Mouse (Mus musculus) heart, embryonic 11.5 days (tissue): ENCODE data around the gene BC028528. TPM values are rescaled to one million over a fixed set of nuclear protein-coding genes. Genes with fewer than 3 reads are reported as not detected.
"Not testable (repeated sequence)": the region's sequence is repeated elsewhere in the genome, so short reads cannot be mapped to it uniquely, and the experiment has no call there.

Experiments used
- ATAC-seq: fragments of 200-750 bp; cut with Nextera tagmentation; replicated peaks from 2 replicates; pipeline ENCODE4 v1.8.0; 2017; ENCODE audit warnings: moderate library complexity; ENCODE audit not compliant: insufficient number of reproducible peaks, low FRiP score, low TSS enrichment
- H3K27ac ChIP-seq: fragments of 300-500 bp; sonication (generic); 2 replicates; pipeline ENCODE4 v1.5.1; 2014; ENCODE audit warnings: mild to moderate bottlenecking, low read depth, low read length
- H3K27me3 ChIP-seq: fragments of 300-500 bp; sonication (generic); 2 replicates; pipeline ENCODE4 v1.6.1; 2014; ENCODE audit warnings: mild to moderate bottlenecking, low read length, mixed read lengths; ENCODE audit not compliant: control insufficient read depth, insufficient read depth
- H3K36me3 ChIP-seq: fragments of 300-500 bp; sonication (generic); 2 replicates; pipeline ENCODE4 v1.6.1; 2014; ENCODE audit warnings: mild to moderate bottlenecking, low read length, moderate library complexity, mixed read lengths; ENCODE audit not compliant: control insufficient read depth, insufficient read depth
- H3K4me1 ChIP-seq: fragments of 300-500 bp; sonication (generic); 2 replicates; pipeline ENCODE4 v1.6.1; 2014; ENCODE audit warnings: low read length; ENCODE audit not compliant: control insufficient read depth, insufficient read depth
- H3K4me2 ChIP-seq: fragments of 300-500 bp; sonication (generic); 2 replicates; pipeline ENCODE4 v1.6.1; 2014; ENCODE audit warnings: mild to moderate bottlenecking, moderate library complexity
- H3K4me3 ChIP-seq: fragments of 300-500 bp; sonication (generic); 2 replicates; pipeline ENCODE4 v1.5.1; 2014; ENCODE audit warnings: low read depth, low read length
- H3K9ac ChIP-seq: fragments of 300-500 bp; sonication (generic); 2 replicates; pipeline ENCODE4 v1.6.1; 2014; ENCODE audit warnings: mild to moderate bottlenecking, low read depth, low read length, moderate library complexity
- H3K9me3 ChIP-seq: fragments of 300-500 bp; sonication (generic); replicated peaks from 2 replicates; pipeline ENCODE4 v1.6.1; 2016; ENCODE audit warnings: low read length; ENCODE audit not compliant: control insufficient read depth
- WGBS: fragments of 180-500 bp; shearing (Covaris S2); extraction: QIAGEN DNeasy Blood & Tissue Kit; methylation state at CpG from one replicate; pipeline ENCODE4 v1.1.7; 2014; ENCODE audit not compliant: insufficient replicate concordance; 5-methylcytosine and 5-hydroxymethylcytosine counted together
- polyA plus RNA-seq: library from polyadenylated mRNA; unstranded; fragments of >200 nt; fragmentation: Nextera tagmentation; extraction: Ambion mirVana; gene quantifications from 2 replicates; pipeline ENCODE4 v1.2.1, GENCODE M21; 2014

Gene BC028528
- polyA plus RNA-seq, 1 experiment from 2014 or later: 29.3 TPM

DNA sequence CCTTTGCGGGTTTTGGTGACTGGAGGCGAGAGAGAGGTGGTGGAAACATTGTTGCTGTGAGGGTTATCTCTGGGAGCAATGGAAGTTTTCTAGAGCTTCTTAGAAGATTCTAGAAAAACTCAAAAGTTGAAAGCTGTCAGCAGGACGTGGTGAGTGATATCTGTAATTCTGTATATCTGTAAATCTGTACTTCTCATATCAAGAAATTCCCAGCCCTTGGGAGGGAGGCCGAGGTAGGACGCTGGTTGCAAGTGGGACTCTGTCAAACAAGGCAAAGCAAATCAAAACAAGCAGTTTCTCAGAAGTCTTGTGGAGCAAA, 38.6 kb upstream of the BC028528 start:
- no peak for ATAC-seq
- WGBS: 2% methylated on average over 5 of the region's 5 CpGs
- Histone ChIP-seq H3K27ac (peak overlapping the region; percentile 93), H3K9ac (peak overlapping the region; percentile 99), H3K4me2 (peak overlapping the region; percentile 84), H3K36me3 (peaks cover 15% of the 10 kb centered on the region), H3K4me1 (peaks cover 7% of the 10 kb centered on the region; the same call in 1 of the 2 replicates), H3K9me3 (no peaks in the 10 kb centered on the region), H3K27me3 (no peaks in the 10 kb centered on the region), H3K4me3 (peak overlapping the region; percentile 96)

DNA sequence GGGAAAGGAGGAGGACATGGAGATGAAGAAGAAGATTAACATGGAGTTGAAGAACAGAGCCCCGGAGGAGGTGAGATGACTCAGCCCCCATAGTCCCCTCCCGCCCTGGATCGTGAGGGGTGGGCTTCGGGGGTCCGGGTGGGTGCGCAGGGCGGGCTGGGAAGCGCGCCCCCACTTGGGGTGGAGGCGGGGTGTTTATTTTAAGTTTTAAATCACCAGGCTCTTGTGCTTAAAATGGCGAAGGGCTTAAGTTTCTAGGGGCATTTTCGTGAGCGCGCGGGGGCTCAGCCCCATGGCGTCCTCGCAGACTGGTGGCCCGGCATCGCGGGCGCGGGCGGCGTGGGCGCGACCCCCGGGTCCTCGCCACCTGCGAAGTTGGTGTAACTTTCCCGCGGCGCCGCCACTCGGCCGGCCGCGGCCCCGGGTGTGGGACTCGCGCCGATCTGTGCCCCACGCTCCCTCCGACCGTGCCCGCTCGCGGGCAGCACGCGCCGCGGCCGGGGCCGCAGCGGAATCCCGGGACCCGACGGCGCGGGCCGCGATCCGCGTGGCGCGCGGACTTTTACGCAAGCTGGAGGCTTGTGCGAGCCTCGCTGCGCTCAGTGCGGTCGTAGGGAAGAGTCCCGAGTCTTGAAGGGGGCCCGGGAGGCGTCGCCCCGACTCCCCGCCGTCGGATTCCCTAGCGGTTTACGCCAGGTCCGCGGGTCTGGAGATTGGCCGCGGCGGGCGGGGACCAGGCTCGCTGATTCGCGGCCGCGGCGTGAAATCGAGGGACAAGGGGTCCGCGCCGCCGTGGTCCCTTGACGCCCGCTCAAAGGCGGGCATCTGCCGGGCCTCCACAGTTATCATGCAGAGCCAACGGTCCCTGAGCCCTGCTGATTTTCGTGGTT, 38.0 kb upstream of the BC028528 start:
- H3K36me3 ChIP-seq: peaks cover 10% of the 10 kb centered on the region
- H3K4me2 ChIP-seq: peak overlapping the region; percentile 84
- H3K4me1 ChIP-seq: peaks cover 7% of the 10 kb centered on the region; the same call in 1 of the 2 replicates
- H3K9me3 ChIP-seq: no peaks in the 10 kb centered on the region
- H3K4me3 ChIP-seq: peak overlapping the region; percentile 96
- no peaks in the 10 kb centered on the region for H3K27me3 ChIP-seq
- ATAC-seq: peak; percentile 14; the same call in 1 of the 2 replicates
- peak overlapping the region; percentile 93 for H3K27ac ChIP-seq
- peak overlapping the region; percentile 99 for H3K9ac ChIP-seq
- under 1% methylated on average over 105 of the region's 105 CpGs for WGBS

DNA sequence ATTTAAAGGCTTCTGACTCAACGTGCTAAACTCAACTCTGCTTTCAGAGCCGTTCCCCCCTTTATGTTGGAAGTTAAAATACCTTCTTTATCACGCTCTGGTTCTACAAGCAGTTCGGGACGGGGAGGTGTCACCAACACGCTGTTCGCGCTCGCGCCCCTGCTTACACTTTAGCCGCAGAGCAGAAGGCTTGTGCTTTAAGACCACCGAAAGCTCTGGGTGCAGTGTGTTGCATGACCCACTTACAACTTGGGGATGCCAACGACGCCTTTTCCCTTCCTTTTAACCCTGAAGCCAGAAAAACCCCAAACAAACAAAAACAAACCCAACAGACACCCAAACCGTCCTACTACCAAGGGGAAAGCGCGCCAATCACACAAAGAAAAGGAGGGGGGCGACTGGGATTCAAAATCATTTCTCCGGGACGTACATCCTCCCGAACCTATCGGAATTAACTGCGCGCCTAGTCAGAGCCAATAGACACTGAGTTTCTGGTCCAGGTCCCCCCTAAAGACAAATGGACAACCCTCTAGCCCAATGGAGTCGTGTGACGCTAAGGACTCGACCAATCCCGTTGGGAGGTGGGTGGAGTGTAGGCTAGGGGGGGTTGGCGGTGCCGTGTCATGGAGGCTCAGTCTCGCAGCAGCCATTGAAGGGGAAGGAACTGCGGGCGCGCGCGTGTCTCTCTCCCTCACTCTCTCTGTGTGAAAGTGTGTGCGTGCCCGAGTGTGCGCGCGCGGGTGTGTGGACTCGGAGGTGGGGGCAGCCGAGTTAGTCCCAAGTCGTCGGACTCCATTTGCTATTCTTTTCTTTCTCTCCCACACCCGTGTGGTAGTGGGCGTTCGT, 37.1 kb upstream of the BC028528 start, which contains the start of gene Anp32e:
Gene Anp32e, plus strand, starts transcription at position 589 of the 846 bp plus-strand sequence.
- H3K27ac ChIP-seq: peak within 1 kb of the TSS; percentile 93
- peak within 1 kb of the TSS; percentile 96 for H3K4me3 ChIP-seq
- H3K27me3 ChIP-seq: no peaks in the 10 kb centered on the region
- peak within 1 kb of the TSS; percentile 99 for H3K9ac ChIP-seq
- ATAC-seq: peak; percentile 100
- peak within 1 kb of the TSS; percentile 84 for H3K4me2 ChIP-seq
- under 1% methylated on average over 47 of the region's 49 CpGs for WGBS
- peaks cover 7% of the 10 kb centered on the region; the same call in 1 of the 2 replicates for H3K4me1 ChIP-seq
- no peaks in the 10 kb centered on the region for H3K9me3 ChIP-seq
- H3K36me3 ChIP-seq: peaks cover 1% of the 10 kb centered on the region

DNA sequence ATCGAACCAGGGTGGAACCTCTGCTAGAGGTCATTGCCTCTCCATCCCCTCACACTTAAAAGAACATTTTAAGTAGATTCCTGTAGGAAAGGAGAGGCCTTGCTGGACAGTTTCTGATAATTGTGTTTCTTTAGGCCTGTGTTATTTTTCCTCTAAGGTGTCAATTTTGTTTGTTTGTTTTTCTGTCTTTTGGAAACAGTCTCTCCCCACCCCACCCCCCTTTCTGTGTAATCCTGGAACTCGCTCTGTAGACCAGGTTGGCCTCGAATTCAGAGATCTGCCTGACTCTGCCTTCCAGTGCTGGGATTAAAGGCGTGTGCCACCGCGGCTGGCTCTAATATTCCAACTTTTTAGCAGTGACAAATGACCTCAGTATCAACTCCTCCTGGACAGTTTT, 36.5 kb upstream of the BC028528 start:
- Histone ChIP-seq H3K9ac (peak overlapping the region; percentile 71), H3K9me3 (no peaks in the 10 kb centered on the region), H3K27ac (peak overlapping the region; percentile 82), H3K4me3 (peak overlapping the region; percentile 96), H3K4me2 (peak overlapping the region; percentile 60), H3K4me1 (peaks cover 7% of the 10 kb centered on the region; the same call in 1 of the 2 replicates), H3K36me3 (no peaks in the 10 kb centered on the region), H3K27me3 (no peaks in the 10 kb centered on the region)
- 60% methylated on average over 6 of the region's 6 CpGs for WGBS
- no peak for ATAC-seq

DNA sequence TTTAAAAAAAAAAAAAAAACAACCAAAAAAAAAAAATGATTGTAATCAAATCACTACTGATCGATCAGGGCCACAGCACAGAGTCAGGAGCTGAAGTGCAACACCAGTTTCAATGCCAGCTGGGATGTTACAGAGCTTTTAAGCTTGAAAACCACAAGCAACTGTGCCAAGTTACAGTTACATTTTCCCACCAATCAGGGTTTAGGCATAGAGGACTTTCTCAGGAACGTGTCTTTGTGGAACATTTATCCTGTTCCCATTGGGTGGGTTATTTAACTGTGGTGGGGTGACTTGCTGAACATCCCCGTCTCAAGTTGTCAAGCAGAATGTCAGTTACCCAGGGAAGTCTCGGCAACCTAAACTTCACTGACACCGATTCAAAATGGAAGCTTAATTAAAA, 33.3 kb upstream of the BC028528 start:
- Histone ChIP-seq H3K4me1 (no peaks in the 10 kb centered on the region), H3K9me3 (no peaks in the 10 kb centered on the region), H3K27me3 (no peaks in the 10 kb centered on the region), H3K36me3 (no peaks in the 10 kb centered on the region), H3K27ac (no peak overlapping the region), H3K4me2 (no peak overlapping the region), H3K4me3 (no peak overlapping the region), H3K9ac (no peak overlapping the region)
- WGBS: 81% methylated on average over 5 of the region's 5 CpGs
- no peak for ATAC-seq

DNA sequence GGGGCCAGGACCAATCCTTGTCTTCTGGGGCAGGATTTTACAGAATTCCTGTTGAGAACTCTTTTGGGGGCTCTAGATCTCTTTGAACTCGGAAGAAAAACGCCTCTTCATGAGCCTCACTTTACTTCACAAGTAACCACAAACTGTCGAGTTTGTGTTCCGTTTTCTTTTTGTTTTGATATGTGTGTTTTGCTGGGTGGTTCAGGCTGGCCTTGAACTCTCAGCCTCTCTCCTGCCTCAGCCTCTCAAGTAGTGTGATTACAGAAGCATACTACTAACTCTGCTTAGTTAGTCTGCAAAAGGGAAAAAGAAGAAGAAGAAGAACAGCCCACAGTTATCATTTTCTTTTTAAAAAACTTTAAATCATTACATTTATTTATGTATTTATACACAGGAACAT, 32.4 kb upstream of the BC028528 start:
- ATAC-seq: no peak
- WGBS: 54% methylated on average over 4 of the region's 4 CpGs
- no peak overlapping the region for H3K27ac ChIP-seq
- no peak overlapping the region for H3K4me2 ChIP-seq
- H3K36me3 ChIP-seq: no peaks in the 10 kb centered on the region
- no peaks in the 10 kb centered on the region for H3K9me3 ChIP-seq
- H3K27me3 ChIP-seq: no peaks in the 10 kb centered on the region
- no peak overlapping the region for H3K9ac ChIP-seq
- no peak overlapping the region for H3K4me3 ChIP-seq
- no peaks in the 10 kb centered on the region for H3K4me1 ChIP-seq

DNA sequence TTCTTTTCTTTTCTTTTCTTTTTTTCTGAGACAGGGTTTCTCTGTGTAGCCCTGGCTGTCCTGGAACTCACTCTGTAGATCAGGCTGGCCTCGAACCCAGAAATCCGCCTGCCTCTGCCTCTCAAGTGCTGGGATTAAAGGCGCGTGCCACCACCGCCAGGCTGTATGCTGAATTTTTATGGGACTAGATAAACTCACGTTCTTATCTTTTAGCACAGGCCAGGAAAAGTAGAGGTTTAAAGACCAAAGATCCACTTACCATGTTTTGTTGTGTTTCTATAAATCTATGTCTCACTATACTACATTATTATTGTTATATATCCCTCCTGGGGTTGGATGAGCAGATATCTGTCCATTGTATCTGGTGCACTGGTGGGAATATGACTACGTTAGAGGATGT, 31.6 kb upstream of the BC028528 start:
- H3K4me3 ChIP-seq, ATAC-seq, H3K4me1 ChIP-seq, H3K9ac ChIP-seq, H3K4me2 ChIP-seq, H3K27ac ChIP-seq, H3K36me3 ChIP-seq, H3K27me3 ChIP-seq, H3K9me3 ChIP-seq: not testable (repeated sequence)
- WGBS: 82% methylated on average over 7 of the region's 7 CpGs

DNA sequence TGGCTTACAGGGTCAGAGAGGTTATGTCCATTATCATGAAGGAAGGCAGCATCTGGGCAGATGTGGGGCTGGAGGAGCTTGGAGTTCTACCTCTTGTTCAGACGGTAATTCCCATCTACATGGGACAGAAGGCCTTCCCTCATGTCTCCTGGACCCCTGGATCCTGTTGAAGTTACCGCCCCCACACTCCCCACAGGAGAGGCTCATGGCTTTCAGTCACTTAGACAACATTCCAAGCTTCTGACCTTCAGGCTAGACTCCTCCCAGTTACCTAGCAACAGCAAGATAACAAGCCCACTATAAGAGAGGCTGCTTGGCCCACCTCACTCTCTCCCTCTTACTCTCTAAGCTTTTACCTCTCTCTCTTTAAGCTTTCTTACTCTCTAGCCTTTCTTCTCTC, 28.7 kb upstream of the BC028528 start:
- H3K4me1 ChIP-seq, ATAC-seq, H3K4me3 ChIP-seq, H3K27ac ChIP-seq, H3K4me2 ChIP-seq, H3K27me3 ChIP-seq, H3K9me3 ChIP-seq, H3K36me3 ChIP-seq, H3K9ac ChIP-seq: not testable (repeated sequence)
- WGBS: 42% methylated on average over 2 of the region's 2 CpGs
